Mouse (Mus musculus) natural killer cell, adult 2 months (primary cell): ENCODE measurements around the gene Fbxw8.

Source experiments
- DNase-seq, 2 experiments: peaks; one replicate each; pipeline ENCODE4 v3.0.0; 2022; ENCODE audit warnings: low spot score in 2 of 2

Fbxw8 gene

GRCm38 (mm10) chr5:118155565-118155947, 292 bp upstream of the Fbxw8 start:
- no peak for DNase-seq

- DNase-seq, result no peak
These were observed 5.6 kb downstream of the Fbxw8 start for GRCm38 (mm10) chr5:118149711-118150110.

- DNase-seq, result no peak
These were observed 8.0 kb downstream of the Fbxw8 start for GRCm38 (mm10) chr5:118147264-118147663.

GRCm38 (mm10) chr5:118145999-118146679, 9.1 kb downstream of the Fbxw8 start:
- no peak for DNase-seq

GRCm38 (mm10) chr5:118145458-118145857, 9.8 kb downstream of the Fbxw8 start:
- DNase-seq, result no peak

GRCm38 (mm10) chr5:118144770-118145169, 10.5 kb downstream of the Fbxw8 start:
- no peak for DNase-seq

GRCm38 (mm10) chr5:118144327-118144726, 10.9 kb downstream of the Fbxw8 start:
- DNase-seq, result no peak

- DNase-seq, result no peak
These were observed 11.8 kb downstream of the Fbxw8 start for GRCm38 (mm10) chr5:118143211-118144026.

- DNase-seq, result no peak
These were observed 12.8 kb downstream of the Fbxw8 start for GRCm38 (mm10) chr5:118142471-118142870.

- no peak for DNase-seq
These were observed 15.6 kb downstream of the Fbxw8 start for GRCm38 (mm10) chr5:118139630-118140029.

GRCm38 (mm10) chr5:118136391-118136790, 18.9 kb downstream of the Fbxw8 start:
- DNase-seq, result no peak

GRCm38 (mm10) chr5:118128651-118129050, 26.6 kb downstream of the Fbxw8 start:
- DNase-seq, result no peak

- DNase-seq, result no peak
These were observed 27.1 kb downstream of the Fbxw8 start for GRCm38 (mm10) chr5:118128208-118128607.

GRCm38 (mm10) chr5:118126671-118127070, 28.6 kb downstream of the Fbxw8 start:
- no peak for DNase-seq

- no peak for DNase-seq
These were observed 32.2 kb downstream of the Fbxw8 start for GRCm38 (mm10) chr5:118123096-118123495.

GRCm38 (mm10) chr5:118121928-118122327, 33.3 kb downstream of the Fbxw8 start:
- DNase-seq, result no peak

- no peak for DNase-seq
These were observed 34.6 kb downstream of the Fbxw8 start for GRCm38 (mm10) chr5:118120670-118121069.

GRCm38 (mm10) chr5:118118922-118119321, 36.3 kb downstream of the Fbxw8 start:
- no peak for DNase-seq

GRCm38 (mm10) chr5:118118351-118118750, 36.9 kb downstream of the Fbxw8 start:
- no peak for DNase-seq

- DNase-seq, result no peak
These were observed 41.6 kb downstream of the Fbxw8 start for GRCm38 (mm10) chr5:118113617-118114016.

- no peak for DNase-seq
These were observed 42.2 kb downstream of the Fbxw8 start for GRCm38 (mm10) chr5:118113043-118113442.

GRCm38 (mm10) chr5:118108794-118109440, 46.3 kb downstream of the Fbxw8 start:
- no peak for DNase-seq
